Mouse (Mus musculus) liver (tissue): ENCODE data around the gene Arhgap27.
"Not testable (repeated sequence)": the region's sequence is repeated elsewhere in the genome, so short reads cannot be mapped to it uniquely, and the experiment has no call there.

Experiments
- DNase-seq: peaks from one replicate; pipeline ENCODE4 v3.0.0-alpha.2; 2020; ENCODE audit warnings: mixed read lengths

The Arhgap27 gene

GRCm38 (mm10) chr11:103290841-103291240 is 72.7 kb downstream of the Arhgap27 start:
- not testable (repeated sequence) for DNase-seq

GRCm38 (mm10) chr11:103288291-103288963 is 75.1 kb downstream of the Arhgap27 start:
- DNase-seq, result no peak

GRCm38 (mm10) chr11:103286910-103287309 is 76.6 kb downstream of the Arhgap27 start:
- no peak for DNase-seq

- peak; percentile 12 for DNase-seq
These were observed 77.5 kb downstream of the Arhgap27 start for GRCm38 (mm10) chr11:103285951-103286350.

DNA sequence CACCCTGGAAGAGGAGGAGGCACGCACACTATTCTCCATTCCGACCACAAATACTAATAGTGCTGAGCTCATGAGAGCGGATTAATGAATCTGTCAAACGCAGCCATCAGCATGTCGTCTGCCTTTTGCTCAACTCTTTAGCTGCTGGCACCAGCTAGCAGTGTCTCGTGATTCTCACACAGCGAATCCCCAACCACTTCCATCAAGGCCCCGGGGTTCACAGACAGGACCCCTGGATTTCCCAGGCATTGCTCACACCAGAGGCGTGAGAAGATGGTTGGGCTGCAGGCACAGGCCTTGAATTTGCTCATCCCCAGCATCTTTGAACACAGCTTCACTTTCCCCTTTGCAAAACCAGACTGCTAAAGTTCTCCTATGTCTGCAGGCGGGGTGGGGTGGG is 78.2 kb downstream of the Arhgap27 start:
- DNase-seq, result no peak

DNA sequence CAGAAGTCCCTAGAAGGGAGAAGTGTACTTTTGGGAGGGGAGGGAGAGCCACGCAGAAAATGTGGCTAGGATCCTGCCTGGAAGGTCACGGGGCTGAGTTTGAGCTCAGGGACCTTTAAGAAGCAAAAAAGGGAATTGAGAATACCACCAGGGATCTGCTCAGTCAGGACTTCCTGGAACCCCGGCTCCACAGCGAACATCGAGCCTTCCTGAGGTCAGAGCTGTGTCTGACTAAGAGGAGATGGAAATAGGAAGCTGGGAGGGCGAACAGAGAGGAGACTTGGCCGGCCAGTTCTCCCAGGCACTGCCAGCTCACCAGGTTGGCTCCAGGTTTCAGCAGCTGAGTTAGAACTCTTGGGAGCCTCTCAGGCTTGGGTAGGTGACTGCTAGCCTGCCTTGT is 81.7 kb downstream of the Arhgap27 start:
- peak; percentile 17 for DNase-seq
